Mouse (Mus musculus) neutrophil, adult 59 days (primary cell): ENCODE data around the gene Podxl. TPM values are rescaled to one million over a fixed set of nuclear protein-coding genes. Genes with fewer than 3 reads are reported as not detected.

Experiments
- total RNA-seq, 2 experiments: library from RNA; stranded (reverse); gene quantifications; 1 replicate in 1 of 2; 2 replicates in 1 of 2; pipeline ENCODE4 v1.2.4; 2023

Gene Podxl
- total RNA-seq: not detected

GRCm38 (mm10) chr6:31563235-31564181, at the start of gene Podxl:
TSS of gene Podxl (minus strand) at chr6:31563981.

Other genes with a start within 250 kb of the Podxl start
- gene Mkln1, start 165.2 kb downstream of the Podxl start, total RNA-seq: 100 to 1,000 TPM in 1 of 2 experiments, 10 to 100 TPM in 1; 96.4 to 113 TPM